Mouse (Mus musculus): ENCODE data around the gene Rabep2.
"Not testable (repeated sequence)": the region's sequence is repeated elsewhere in the genome, so short reads cannot be mapped to it uniquely, and the experiment has no call there.

The Rabep2 gene

GRCm38 (mm10) chr7:126428631-126429502 lies at the start of gene Rabep2:
Rabep2 (plus strand) TSS chr7:126428759.
- in situ Hi-C loops (cut with MboI; ENCODE audit: unreplicated experiment in 2 of 2): no loop called here

- in situ Hi-C loops (cut with MboI; ENCODE audit: unreplicated experiment in 2 of 2): no loop called here
Measured at GRCm38 (mm10) chr7:126383565-126383964, 45.0 kb upstream of the Rabep2 start.

- in situ Hi-C loops (cut with MboI; ENCODE audit: unreplicated experiment in 2 of 2): loop anchor here in 1 of 2 experiments (5.0 kb wide), 1 partner anchor 139 kb away; no protein-coding TSS in a partner anchor
Measured at GRCm38 (mm10) chr7:126388185-126388584, 40.4 kb upstream of the Rabep2 start.

- in situ Hi-C loops (cut with MboI; ENCODE audit: unreplicated experiment in 2 of 2): loop anchor here in 1 of 2 experiments (5.0 kb wide), 1 partner anchor 135 kb away; no protein-coding TSS in a partner anchor
Measured at GRCm38 (mm10) chr7:126392086-126392884, 36.3 kb upstream of the Rabep2 start.

GRCm38 (mm10) chr7:126396298-126397119 lies 32.0 kb upstream of the Rabep2 start, which contains the start of gene Nfatc2ip:
Nfatc2ip (minus strand) TSS chr7:126396737.
- in situ Hi-C loops (cut with MboI; ENCODE audit: unreplicated experiment in 2 of 2): loop anchor here (5.0 kb wide), 2 partner anchors 41 to 76 kb away; no protein-coding TSS in a partner anchor

GRCm38 (mm10) chr7:126397221-126397620 lies 31.3 kb upstream of the Rabep2 start:
- in situ Hi-C loops (cut with MboI; ENCODE audit: unreplicated experiment in 2 of 2): loop anchor here (5.0 kb wide), 2 partner anchors 40 to 75 kb away; no protein-coding TSS in a partner anchor

- in situ Hi-C loops (cut with MboI; ENCODE audit: unreplicated experiment in 2 of 2): loop anchor here (5.0 kb wide), 2 partner anchors 39 to 74 kb away; no protein-coding TSS in a partner anchor
Measured at GRCm38 (mm10) chr7:126397822-126398221, 30.7 kb upstream of the Rabep2 start.

GRCm38 (mm10) chr7:126399548-126399947 lies 29.0 kb upstream of the Rabep2 start:
- in situ Hi-C loops (cut with MboI; ENCODE audit: unreplicated experiment in 2 of 2): loop anchor here (5.0 kb wide), 2 partner anchors 38 to 73 kb away; no protein-coding TSS in a partner anchor

GRCm38 (mm10) chr7:126402518-126402917 lies 26.0 kb upstream of the Rabep2 start:
- in situ Hi-C loops (cut with MboI; ENCODE audit: unreplicated experiment in 2 of 2): not testable (repeated sequence)

GRCm38 (mm10) chr7:126408686-126409085 lies 19.9 kb upstream of the Rabep2 start:
- in situ Hi-C loops (cut with MboI; ENCODE audit: unreplicated experiment in 2 of 2): no loop called here

- in situ Hi-C loops (cut with MboI; ENCODE audit: unreplicated experiment in 2 of 2): no loop called here
Measured at GRCm38 (mm10) chr7:126411061-126411460, 17.5 kb upstream of the Rabep2 start.

- in situ Hi-C loops (cut with MboI; ENCODE audit: unreplicated experiment in 2 of 2): no loop called here
Measured at GRCm38 (mm10) chr7:126414725-126415124, 13.8 kb upstream of the Rabep2 start, which contains the start of gene Cd19. Cd19 (minus strand) TSS chr7:126414889.

GRCm38 (mm10) chr7:126416615-126417014 lies 11.9 kb upstream of the Rabep2 start:
- in situ Hi-C loops (cut with MboI; ENCODE audit: unreplicated experiment in 2 of 2): no loop called here

- in situ Hi-C loops (cut with MboI; ENCODE audit: unreplicated experiment in 2 of 2): no loop called here
Measured at GRCm38 (mm10) chr7:126417045-126417444, 11.5 kb upstream of the Rabep2 start.

- in situ Hi-C loops (cut with MboI; ENCODE audit: unreplicated experiment in 2 of 2): no loop called here
Measured at GRCm38 (mm10) chr7:126417606-126418005, 11.0 kb upstream of the Rabep2 start.

GRCm38 (mm10) chr7:126418496-126418895 lies 10.1 kb upstream of the Rabep2 start:
- in situ Hi-C loops (cut with MboI; ENCODE audit: unreplicated experiment in 2 of 2): no loop called here

- in situ Hi-C loops (cut with MboI; ENCODE audit: unreplicated experiment in 2 of 2): no loop called here
Measured at GRCm38 (mm10) chr7:126421756-126422155, 6.8 kb upstream of the Rabep2 start.

GRCm38 (mm10) chr7:126424161-126424560 lies 4.4 kb upstream of the Rabep2 start:
- in situ Hi-C loops (cut with MboI; ENCODE audit: unreplicated experiment in 2 of 2): no loop called here

GRCm38 (mm10) chr7:126427323-126427860 lies 1.2 kb upstream of the Rabep2 start:
- in situ Hi-C loops (cut with MboI; ENCODE audit: unreplicated experiment in 2 of 2): no loop called here

GRCm38 (mm10) chr7:126428154-126428553 lies 405 bp upstream of the Rabep2 start:
- in situ Hi-C loops (cut with MboI; ENCODE audit: unreplicated experiment in 2 of 2): no loop called here
